Mouse (Mus musculus) bone marrow macrophage, adult 2 months (primary cell): ENCODE data around the gene Atad3a. TPM values are rescaled to one million over a fixed set of nuclear protein-coding genes. Genes with fewer than 3 reads are reported as not detected.

ENCODE experiments used
- H3K27ac ChIP-seq: 2 replicates; pipeline ENCODE4 v1.5.1; 2012; ENCODE audit warnings: low read depth, low read length; ENCODE audit not compliant: insufficient read depth
- H3K4me1 ChIP-seq: 2 replicates; pipeline ENCODE4 v1.6.1; 2012; ENCODE audit warnings: low read length; ENCODE audit not compliant: control insufficient read depth, insufficient read depth
- H3K4me3 ChIP-seq: 2 replicates; pipeline ENCODE4 v1.5.1; 2012; ENCODE audit warnings: mild to moderate bottlenecking, low read length, moderate library complexity; ENCODE audit not compliant: insufficient read depth
- CTCF ChIP-seq: IDR thresholded peaks from 2 replicates; pipeline ENCODE4 v1.5.1; 2012; ENCODE audit warnings: low read depth, mild to moderate bottlenecking, low read length, moderate library complexity
- POLR2A ChIP-seq: IDR thresholded peaks from 2 replicates; pipeline ENCODE4 v1.6.1; 2012; ENCODE audit warnings: mild to moderate bottlenecking, low read depth, low read length, borderline replicate concordance
- polyA plus RNA-seq: library from polyadenylated mRNA; stranded (reverse); fragments of >200 nt; gene quantifications from 2 replicates; pipeline ENCODE4 v1.2.4, GENCODE M21; 2012; ENCODE audit not compliant: missing spikeins, insufficient read depth, insufficient read length

The Atad3a gene
- polyA plus RNA-seq, 1 experiment, result 19.1 TPM

- no peak overlapping the region for H3K4me3 ChIP-seq
- TF ChIP-seq POLR2A (no peak), CTCF (no peak)
These were observed 14.3 kb upstream of the Atad3a start for GRCm38 (mm10) chr4:155774971-155775740.

GRCm38 (mm10) chr4:155774280-155774754, 13.4 kb upstream of the Atad3a start, which contains the start of gene Vwa1:
Vwa1 (minus strand) TSS chr4:155774698.
- H3K27ac ChIP-seq, result no peak within 1 kb of the TSS

More at GRCm38 (mm10) chr4:155774971-155775740, 14.3 kb upstream of the Atad3a start:
- no peak overlapping the region for H3K27ac ChIP-seq
- peaks cover 9% of the 10 kb centered on the region; the same call in 1 of the 2 replicates for H3K4me1 ChIP-seq

GRCm38 (mm10) chr4:155773335-155774078, 12.6 kb upstream of the Atad3a start:
- Histone ChIP-seq H3K27ac (no peak overlapping the region), H3K4me1 (peaks cover 14% of the 10 kb centered on the region), H3K4me3 (no peak overlapping the region)
- TF ChIP-seq POLR2A (no peak), CTCF (no peak)

More at GRCm38 (mm10) chr4:155774280-155774754, 13.4 kb upstream of the Atad3a start, which contains the start of gene Vwa1:
- Histone ChIP-seq H3K4me3 (peak within 1 kb of the TSS; percentile 49), H3K4me1 (peaks cover 12% of the 10 kb centered on the region)
- TF ChIP-seq CTCF (no peak), POLR2A (no peak)

- Histone ChIP-seq H3K27ac (no peak overlapping the region), H3K4me1 (peaks cover 14% of the 10 kb centered on the region), H3K4me3 (no peak overlapping the region)
- no peak for TF ChIP-seq CTCF
- TF ChIP-seq POLR2A, result no peak
These were observed 11.9 kb upstream of the Atad3a start for GRCm38 (mm10) chr4:155772786-155773185.

- Histone ChIP-seq H3K4me1 (peaks cover 11% of the 10 kb centered on the region), H3K27ac (no peak overlapping the region), H3K4me3 (no peak overlapping the region)
- TF ChIP-seq POLR2A, result no peak
These were observed 10.8 kb upstream of the Atad3a start for GRCm38 (mm10) chr4:155771706-155772105.

GRCm38 (mm10) chr4:155770626-155771025, 9.7 kb upstream of the Atad3a start:
- Histone ChIP-seq H3K4me3 (peak overlapping the region; percentile 73; the same call in 1 of the 2 replicates), H3K27ac (no peak overlapping the region), H3K4me1 (peaks cover 7% of the 10 kb centered on the region)
- TF ChIP-seq POLR2A (no peak), CTCF (no peak)

- Histone ChIP-seq H3K27ac (peak overlapping the region; percentile 67), H3K4me1 (peaks cover 5% of the 10 kb centered on the region; the same call in 1 of the 2 replicates), H3K4me3 (peak overlapping the region; percentile 73)
- TF ChIP-seq CTCF (peak; percentile 69), POLR2A (no peak)
These were observed 9.1 kb upstream of the Atad3a start for GRCm38 (mm10) chr4:155769880-155770512.

GRCm38 (mm10) chr4:155769496-155769879, 8.6 kb upstream of the Atad3a start:
- peak overlapping the region; percentile 73 for H3K4me3 ChIP-seq
- H3K27ac ChIP-seq, result no peak overlapping the region
- H3K4me1 ChIP-seq, result peaks cover 5% of the 10 kb centered on the region; the same call in 1 of the 2 replicates
- TF ChIP-seq POLR2A, result no peak
- TF ChIP-seq CTCF, result no peak

- Histone ChIP-seq H3K4me3 (no peak overlapping the region), H3K27ac (no peak overlapping the region), H3K4me1 (peaks cover 15% of the 10 kb centered on the region)
- TF ChIP-seq CTCF (no peak), POLR2A (no peak)
These were observed 1.5 kb upstream of the Atad3a start for GRCm38 (mm10) chr4:155762357-155762756.

- Histone ChIP-seq H3K4me3 (peak overlapping the region; percentile 71), H3K4me1 (peaks cover 15% of the 10 kb centered on the region), H3K27ac (peak overlapping the region; percentile 20; the same call in 1 of the 2 replicates)
- no peak for TF ChIP-seq CTCF
These were observed 635 bp upstream of the Atad3a start for GRCm38 (mm10) chr4:155761356-155762099.
